12 mouse cellular contexts compared by ENCODE assay signal in the genomic region with DNA sequence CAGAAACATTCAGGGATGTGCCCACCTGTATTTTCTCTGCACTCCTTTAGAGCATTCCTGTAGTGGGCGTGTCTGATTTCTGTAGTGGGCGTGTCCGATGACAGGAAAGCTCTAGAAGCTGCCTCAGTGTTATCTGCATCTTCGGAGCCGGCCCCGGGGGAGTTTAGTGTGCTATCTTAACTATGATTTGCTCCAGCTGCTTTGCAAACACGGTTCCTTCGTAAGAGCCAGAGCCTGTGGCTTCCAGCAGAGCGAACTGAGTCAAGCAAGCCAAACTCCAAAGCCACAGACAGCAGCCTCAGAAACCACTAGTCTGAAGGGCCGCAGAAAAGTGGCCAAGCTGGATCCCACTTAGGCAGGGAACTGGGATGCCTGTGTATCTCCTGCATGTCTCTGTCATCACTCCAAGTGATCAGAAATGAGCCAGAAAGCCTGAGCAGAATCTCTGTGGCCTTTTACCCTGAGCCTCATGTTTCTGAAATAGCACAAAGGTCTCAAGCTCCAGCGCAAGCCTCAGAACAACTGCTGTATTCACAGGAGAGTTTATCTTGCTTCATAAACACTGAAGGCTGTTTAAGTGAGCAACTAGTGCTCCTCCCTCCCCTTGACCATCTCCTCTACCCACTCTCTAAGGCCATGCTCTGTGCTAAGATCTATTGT. TPM values are rescaled to one million over a fixed set of nuclear protein-coding genes. Genes with fewer than 3 reads are reported as not detected.
A peak's percentile ranks its signal among the peaks of the same experiment; 100 is the strongest.
DNase-seq lines count a peak whose midpoint lies in the region; ATAC-seq and TF ChIP-seq lines count a peak whose summit lies in the region.
"Had no signal": no experiment of that assay in that cellular context is flagged by ENCODE, and none has a peak within 500 bp of the region (broad histone marks: within the 10 kb centered on the region; RNA-seq: fewer than 3 reads in every experiment).

No protein-coding gene starts in this region.

- H3K4me3 ChIP-seq in lung, embryonic 15.5 days: no peak overlapping the region
- H3K4me3 ChIP-seq in embryonic facial prominence, embryonic 15.5 days (replicated peaks): no peak overlapping the region
- H3K4me3 ChIP-seq in kidney, embryonic 16.5 days (ENCODE audit: low read length): no peak overlapping the region
- no peak overlapping the region for H3K4me3 ChIP-seq in testis, adult 2 months (ENCODE audit: control insufficient read depth, low read depth, low read length)
- H3K4me3 ChIP-seq in forebrain, embryonic 15.5 days: no peak overlapping the region
- H3K4me3 ChIP-seq: megakaryocyte, embryonic 14.5 days had no signal

- DNase-seq in lung, adult 18-20 months: no peak
- DNase-seq in thymus, postnatal 25 days: no peak
- DNase-seq: cerebellum, adult 11 months; forebrain, postnatal 0 days had no signal

- H3K9ac ChIP-seq in lung, embryonic 15.5 days: no peak overlapping the region
- H3K9ac ChIP-seq in embryonic facial prominence, embryonic 15.5 days: no peak overlapping the region
- H3K9ac ChIP-seq in kidney, embryonic 16.5 days (replicated peaks; ENCODE audit: low read length): no peak overlapping the region
- no peak overlapping the region for H3K9ac ChIP-seq in forebrain, embryonic 15.5 days (replicated peaks)
- H3K9ac ChIP-seq: forebrain, postnatal 0 days had no signal

- peaks cover 20% of the 10 kb centered on the region for H3K4me1 ChIP-seq in lung, embryonic 15.5 days
- H3K4me1 ChIP-seq in embryonic facial prominence, embryonic 15.5 days: peaks cover 9% of the 10 kb centered on the region
- peaks cover 6% of the 10 kb centered on the region for H3K4me1 ChIP-seq in kidney, embryonic 16.5 days (ENCODE audit: insufficient read depth, low read length)
- no peaks in the 10 kb centered on the region for H3K4me1 ChIP-seq in testis, adult 2 months (ENCODE audit: control insufficient read depth, insufficient read depth, low read length)
- no peaks in the 10 kb centered on the region for H3K4me1 ChIP-seq in forebrain, embryonic 15.5 days

- no peak for TF ChIP-seq CTCF in testis, adult 2 months (IDR thresholded peaks at IDR 0.05; ENCODE audit: control insufficient read depth, insufficient read depth, insufficient replicate concordance, low read depth, low read length)

- 19% methylated on average over 11 of the region's 11 CpGs for WGBS in lung, embryonic 15.5 days
- 37% methylated on average over 11 of the region's 11 CpGs for whole genome bisulfite sequencing in embryonic facial prominence, embryonic 15.5 days
- 49% methylated on average over 11 of the region's 11 CpGs for WGBS in kidney, embryonic 16.5 days
- WGBS in forebrain, embryonic 15.5 days: 65% methylated on average over 11 of the region's 11 CpGs

- no peaks in the 10 kb centered on the region for H3K9me3 ChIP-seq in lung, embryonic 15.5 days
- no peaks in the 10 kb centered on the region for H3K9me3 ChIP-seq in embryonic facial prominence, embryonic 15.5 days (replicated peaks)
- no peaks in the 10 kb centered on the region for H3K9me3 ChIP-seq in kidney, embryonic 16.5 days (ENCODE audit: low read length)
- no peaks in the 10 kb centered on the region for H3K9me3 ChIP-seq in forebrain, embryonic 15.5 days
- H3K9me3 ChIP-seq: megakaryocyte, embryonic 14.5 days had no signal

- H3K27me3 ChIP-seq in lung, embryonic 15.5 days: no peaks in the 10 kb centered on the region
- H3K27me3 ChIP-seq in embryonic facial prominence, embryonic 15.5 days: no peaks in the 10 kb centered on the region
- H3K27me3 ChIP-seq in kidney, embryonic 16.5 days (ENCODE audit: insufficient read depth, low read length): no peaks in the 10 kb centered on the region
- H3K27me3 ChIP-seq in testis, adult 2 months (ENCODE audit: control insufficient read depth, insufficient read depth, low read length): no peaks in the 10 kb centered on the region
- no peaks in the 10 kb centered on the region for H3K27me3 ChIP-seq in forebrain, embryonic 15.5 days

- no peak for TF ChIP-seq POLR2A in testis, adult 2 months (IDR thresholded peaks at IDR 0.05; ENCODE audit: control insufficient read depth, low read depth, low read length)

- no peak overlapping the region for H3K4me2 ChIP-seq in lung, embryonic 15.5 days
- no peak overlapping the region for H3K4me2 ChIP-seq in embryonic facial prominence, embryonic 15.5 days (replicated peaks)
- no peak overlapping the region for H3K4me2 ChIP-seq in kidney, embryonic 16.5 days (replicated peaks; ENCODE audit: low read depth, low read length)
- H3K4me2 ChIP-seq in forebrain, embryonic 15.5 days (replicated peaks): no peak overlapping the region

- ATAC-seq in lung, embryonic 15.5 days (ENCODE audit: borderline replicate concordance, extremely low read depth, low FRiP score, low TSS enrichment): peak; percentile 61; the same call in 1 of the 2 replicates
- ATAC-seq in embryonic facial prominence, embryonic 15.5 days (ENCODE audit: insufficient number of reproducible peaks, low FRiP score, low TSS enrichment, low read depth): no peak
- peak; percentile 67; the same call in 1 of the 2 replicates for ATAC-seq in kidney, embryonic 16.5 days (ENCODE audit: low FRiP score, low TSS enrichment)
- no peak for ATAC-seq in megakaryocyte, adult 5-6 weeks (ENCODE audit: poor library complexity, severe bottlenecking)
- ATAC-seq in forebrain, embryonic 15.5 days (replicated peaks): no peak
- ATAC-seq: forebrain, postnatal 0 days had no signal

- no peaks in the 10 kb centered on the region for H3K36me3 ChIP-seq in lung, embryonic 15.5 days
- no peaks in the 10 kb centered on the region for H3K36me3 ChIP-seq in embryonic facial prominence, embryonic 15.5 days
- H3K36me3 ChIP-seq in kidney, embryonic 16.5 days (ENCODE audit: insufficient read depth, low read length): no peaks in the 10 kb centered on the region
- no peaks in the 10 kb centered on the region for H3K36me3 ChIP-seq in testis, adult 2 months (ENCODE audit: control insufficient read depth, insufficient read depth, low read length)
- no peaks in the 10 kb centered on the region for H3K36me3 ChIP-seq in forebrain, embryonic 15.5 days
- H3K36me3 ChIP-seq: G1E had no signal

- H3K27ac ChIP-seq in lung, embryonic 15.5 days: peak overlapping the region; percentile 70
- H3K27ac ChIP-seq in embryonic facial prominence, embryonic 15.5 days (replicated peaks): peak overlapping the region; percentile 1; the same call in 1 of the 2 replicates
- H3K27ac ChIP-seq in kidney, embryonic 16.5 days (ENCODE audit: low read length): 0 out of 2 replicates have a peak overlapping the region, but pooled peaks have one; percentile 11
- peak overlapping the region; percentile 62 for H3K27ac ChIP-seq in testis, adult 2 months (ENCODE audit: control insufficient read depth, insufficient read depth, low read depth, low read length)
- H3K27ac ChIP-seq in forebrain, embryonic 15.5 days (replicated peaks): no peak overlapping the region

RNA-seq across cellular contexts. Expression of gene Akap2, which starts 55.5 kb away (rescaled TPM):
- polyA plus RNA-seq in lung, embryonic 15.5 days (2015; fragmentation: Nextera tagmentation; extraction: Ambion mirVana): 45.5 and 47.0 TPM in 2 replicates
- polyA plus RNA-seq in embryonic facial prominence, embryonic 15.5 days (2015; fragmentation: Nextera tagmentation; extraction: Ambion mirVana): 23.1 and 24.6 TPM in 2 replicates
- polyA plus RNA-seq in kidney, embryonic 16.5 days (2015; fragmentation: Nextera tagmentation; extraction: Ambion mirVana): 28.2 and 28.4 TPM in 2 replicates
- polyA plus RNA-seq in testis, adult 2 months (2012; rRNA removed): 18.1 and 21.0 TPM in 2 replicates
- total RNA-seq in megakaryocyte, adult 5-6 weeks (2015): 0.18 and 0.27 TPM in 2 replicates
- total RNA-seq in megakaryocyte, adult 5-6 weeks (2017): 0.28 TPM in 1 of 2 replicates, not detected in the other
- 6.1 and 6.5 TPM in 2 replicates for polyA plus RNA-seq in forebrain, embryonic 15.5 days (2015; fragmentation: Nextera tagmentation; extraction: Ambion mirVana)
- polyA plus RNA-seq: G1E had no signal

Comparison
In these comparisons a context has a peak if more than half of its experiments do, and no peak if none do; other contexts are left out.
1. ATAC-seq: peak in lung, embryonic 15.5 days (single experiment) and kidney, embryonic 16.5 days (single experiment); none in embryonic facial prominence, embryonic 15.5 days (single experiment), megakaryocyte, adult 5-6 weeks (single experiment) and forebrain, embryonic 15.5 days (single experiment).